Mouse (Mus musculus) MEL (cell line): ENCODE data around the gene Galnt3.

ENCODE experiments used
- CTCF ChIP-seq, 3 experiments: IDR thresholded peaks in 2 of 3; conservative IDR thresholded peaks in 1 of 3; 2 replicates each; pipeline ENCODE4 v1.5.1; 2011 to 2012; ENCODE audit warnings: low read length in 3 of 3, low read depth in 2 of 3, mild to moderate bottlenecking in 2 of 3, improper control_type of control experiment in 1 of 3, inconsistent platforms in 1 of 3, mixed read lengths in 1 of 3, moderate library complexity in 1 of 3; ENCODE audit not compliant: control insufficient read depth in 1 of 3, insufficient read depth in 1 of 3, poor library complexity in 1 of 3, severe bottlenecking in 1 of 3
- ELF1 ChIP-seq: IDR thresholded peaks from 2 replicates; pipeline ENCODE4 v1.6.1; 2014; ENCODE audit warnings: low read depth, mild to moderate bottlenecking, inconsistent platforms, low read length, improper control_type of control experiment, moderate library complexity
- GATA1 ChIP-seq: IDR thresholded peaks from 2 replicates; pipeline ENCODE4 v1.6.1; 2011; ENCODE audit warnings: low read depth, low read length, improper control_type of control experiment
- KAT2A ChIP-seq: conservative IDR thresholded peaks from 2 replicates; pipeline ENCODE4 v1.6.1; 2012; ENCODE audit warnings: low read depth, low read length, improper control_type of control experiment, inconsistent platforms
- MAFK ChIP-seq: IDR thresholded peaks from 2 replicates; pipeline ENCODE4 v1.6.1; 2011; ENCODE audit warnings: low read depth, mild to moderate bottlenecking, low read length, improper control_type of control experiment, borderline replicate concordance
- MYC ChIP-seq: IDR thresholded peaks from 2 replicates; pipeline ENCODE4 v1.6.1; 2011; ENCODE audit warnings: low read depth, mild to moderate bottlenecking, low read length, improper control_type of control experiment, moderate library complexity
- POLR2A ChIP-seq, 2 experiments: IDR thresholded peaks; 2 replicates each; pipeline ENCODE4 v1.6.1; 2011 to 2012; ENCODE audit warnings: low read length in 2 of 2, mild to moderate bottlenecking in 2 of 2, control low read depth in 1 of 2, improper control_type of control experiment in 1 of 2, low read depth in 1 of 2, moderate library complexity in 1 of 2; ENCODE audit not compliant: control insufficient read depth in 1 of 2, insufficient read depth in 1 of 2, poor library complexity in 1 of 2
- POLR2AphosphoS2 ChIP-seq: IDR thresholded peaks from 2 replicates; pipeline ENCODE4 v1.6.1; 2011; ENCODE audit warnings: low read length, improper control_type of control experiment
- POLR2AphosphoS5 ChIP-seq: IDR thresholded peaks from 2 replicates; pipeline ENCODE4 v1.6.1; 2012; ENCODE audit warnings: low read depth, borderline replicate concordance, mild to moderate bottlenecking, inconsistent platforms, low read length, moderate library complexity, mixed read lengths
- SMC3 ChIP-seq: IDR thresholded peaks from 2 replicates; pipeline ENCODE4 v1.6.1; 2011; ENCODE audit warnings: low read depth, low read length, improper control_type of control experiment
- UBTF ChIP-seq: IDR thresholded peaks from 2 replicates; pipeline ENCODE4 v1.6.1; 2012; ENCODE audit warnings: low read depth, mild to moderate bottlenecking, inconsistent platforms, low read length, improper control_type of control experiment, moderate library complexity, borderline replicate concordance; ENCODE audit not compliant: insufficient read depth
- ZNF384 ChIP-seq: IDR thresholded peaks from 2 replicates; pipeline ENCODE4 v1.6.1; 2012; ENCODE audit warnings: low read depth, mild to moderate bottlenecking, inconsistent platforms, low read length, improper control_type of control experiment

DNA sequence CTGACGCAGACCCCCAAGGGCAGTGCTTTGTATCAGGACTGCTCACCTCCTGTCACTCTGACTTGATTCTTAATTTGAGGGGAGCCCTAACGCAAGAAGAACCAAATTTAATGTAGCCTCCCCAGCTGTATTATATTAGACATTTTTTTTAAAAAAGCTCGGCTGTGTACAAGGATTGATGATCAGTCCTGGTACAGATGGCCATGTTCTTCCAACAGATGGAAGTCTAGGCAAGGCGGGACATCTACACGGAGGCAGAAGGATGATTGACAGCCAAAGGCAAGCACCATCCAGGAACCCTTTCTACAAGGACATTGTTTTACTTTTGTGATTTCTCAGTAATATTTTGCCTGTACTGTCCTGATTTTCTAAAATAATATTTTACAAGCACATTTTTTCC is 48.3 kb upstream of the Galnt3 start:
- no peak for TF ChIP-seq POLR2AphosphoS5
- TF ChIP-seq POLR2A (IDR thresholded peaks at IDR 0.05; ENCODE audit: control insufficient read depth in 1 of 2, insufficient read depth in 1 of 2, low read depth in 1 of 2, low read length in 2 of 2, poor library complexity in 1 of 2), result no peak
- no peak for TF ChIP-seq CTCF (IDR thresholded peaks at IDR 0.05 in 2 of 3, conservative IDR thresholded peaks at IDR 0.05 in 1 of 3; ENCODE audit: control insufficient read depth in 1 of 3, insufficient read depth in 1 of 3, low read depth in 2 of 3, low read length in 3 of 3, poor library complexity in 1 of 3, severe bottlenecking in 1 of 3)
- TF ChIP-seq KAT2A, result no peak
- no peak for TF ChIP-seq GATA1
- TF ChIP-seq SMC3, result no peak
- no peak for TF ChIP-seq UBTF
- TF ChIP-seq ZNF384, result no peak
- no peak for TF ChIP-seq POLR2AphosphoS2
- TF ChIP-seq MYC, result no peak
- TF ChIP-seq MAFK, result no peak
- no peak for TF ChIP-seq ELF1
